10 mouse cellular contexts compared by ENCODE assay signal in genomic region chr3:105699241-105699933, GRCm38 (mm10). TPM values are rescaled to one million over a fixed set of nuclear protein-coding genes. Genes with fewer than 3 reads are reported as not detected.
DNase-seq lines count a peak whose midpoint lies in the region; ATAC-seq and TF ChIP-seq lines count a peak whose summit lies in the region.
"Had no signal": no experiment of that assay in that cellular context is flagged by ENCODE, and none has a peak within 500 bp of the region (broad histone marks: within the 10 kb centered on the region; RNA-seq: fewer than 3 reads in every experiment).

No protein-coding gene starts in this region.

- 74% methylated on average over 3 of the region's 3 CpGs for WGBS in bone marrow, adult 2 months
- whole genome bisulfite sequencing in midbrain, postnatal 0 days: 64% methylated on average over 3 of the region's 3 CpGs

- peaks cover 10% of the 10 kb centered on the region for H3K27me3 ChIP-seq in midbrain, postnatal 0 days (ENCODE audit: insufficient read depth, low read length)

- H3K9ac ChIP-seq in midbrain, postnatal 0 days (replicated peaks; ENCODE audit: low read length, poor library complexity, severe bottlenecking): no peak overlapping the region

- H3K4me3 ChIP-seq in bone marrow, adult 2 months (replicated peaks; ENCODE audit: control insufficient read depth, low read depth, low read length): no peak overlapping the region
- no peak overlapping the region for H3K4me3 ChIP-seq in midbrain, postnatal 0 days (ENCODE audit: low read depth, low read length)

- H3K9me3 ChIP-seq in midbrain, postnatal 0 days (ENCODE audit: low read length): no peaks in the 10 kb centered on the region

- DNase-seq in liver: peak; percentile 86
- DNase-seq in left cerebral cortex, adult 9 months (ENCODE audit: low spot score in 2 of 2): no peak
- DNase-seq in kidney, adult 8-10 months: no peak
- no peak for DNase-seq in midbrain, postnatal 0 days (ENCODE audit: low spot score)
- DNase-seq: adrenal gland, postnatal 10 days; midbrain, embryonic 14.5 days had no signal

- H3K36me3 ChIP-seq in midbrain, postnatal 0 days (ENCODE audit: insufficient read depth, low read length): no peaks in the 10 kb centered on the region

- no peaks in the 10 kb centered on the region; the same call in 1 of the 2 replicates for H3K4me1 ChIP-seq in bone marrow, adult 2 months (ENCODE audit: control insufficient read depth, insufficient read depth, low read length)
- peaks cover 12% of the 10 kb centered on the region; the same call in 1 of the 2 replicates for H3K4me1 ChIP-seq in midbrain, postnatal 0 days (ENCODE audit: insufficient read depth, low read length)

- H3K27ac ChIP-seq in bone marrow, adult 2 months (ENCODE audit: control insufficient read depth, insufficient read depth, low read depth, low read length, poor library complexity): peak overlapping the region; percentile 23; the same call in 1 of the 2 replicates
- no peak overlapping the region for H3K27ac ChIP-seq in midbrain, postnatal 0 days (ENCODE audit: low read depth, low read length)
- H3K27ac ChIP-seq: kidney, postnatal 0 days had no signal

- peak; percentile 57 for ATAC-seq in common myeloid progenitor, adult 5-6 weeks (replicated peaks; ENCODE audit: low read depth, poor library complexity, severe bottlenecking)
- peak; percentile 82 for ATAC-seq in megakaryocyte progenitor cell, adult 5-6 weeks (replicated peaks; ENCODE audit: poor library complexity)
- no peak for ATAC-seq in midbrain, postnatal 0 days (ENCODE audit: low FRiP score)

- no peak overlapping the region for H3K4me2 ChIP-seq in midbrain, postnatal 0 days (ENCODE audit: low read depth, low read length, poor library complexity, severe bottlenecking)

- no peak for TF ChIP-seq POLR2A in bone marrow, adult 2 months (IDR thresholded peaks at IDR 0.05; ENCODE audit: borderline replicate concordance, control insufficient read depth, low read depth, low read length)

- no peak for TF ChIP-seq CTCF in bone marrow, adult 2 months (IDR thresholded peaks at IDR 0.05; ENCODE audit: control insufficient read depth, insufficient read depth, low read length)
- TF ChIP-seq CTCF in midbrain, postnatal 0 days (IDR thresholded peaks at IDR 0.05): no peak

RNA-seq across cellular contexts. Expression of gene Inka2, which starts 5.0 kb away (rescaled TPM):
- 1.5 TPM in 1 of 2 replicates, not detected in the other for polyA plus RNA-seq in bone marrow, adult 2 months (2011; ENCODE audit: insufficient read depth, insufficient read length, low replicate concordance, missing spikeins)
- total RNA-seq in common myeloid progenitor, adult 5-6 weeks (2017): 0.55 TPM in 1 of 2 replicates, not detected in the other
- total RNA-seq in megakaryocyte progenitor cell, adult 5-6 weeks (2015): 0.05 TPM in 1 of 2 replicates, not detected in the other
- 0.17 TPM in 1 of 2 replicates, not detected in the other for total RNA-seq in megakaryocyte progenitor cell, adult 5-6 weeks (2017)
- total RNA-seq in midbrain, postnatal 0 days (2014; rRNA removed): 7.2 and 7.7 TPM in 2 replicates
- 3.3 and 3.7 TPM in 2 replicates for polyA plus RNA-seq in midbrain, postnatal 0 days (2015; fragmentation: Nextera tagmentation; extraction: Ambion mirVana)

RNA-seq across cellular contexts. Expression of gene Ddx20, which starts 12.0 kb away (rescaled TPM):
- polyA plus RNA-seq in bone marrow, adult 2 months (2011; ENCODE audit: insufficient read depth, insufficient read length, low replicate concordance, missing spikeins): 16.9 and 20.5 TPM in 2 replicates
- 42.8 and 61.7 TPM in 2 replicates for total RNA-seq in common myeloid progenitor, adult 5-6 weeks (2017)
- total RNA-seq in megakaryocyte progenitor cell, adult 5-6 weeks (2015): 23.4 and 30.4 TPM in 2 replicates
- total RNA-seq in megakaryocyte progenitor cell, adult 5-6 weeks (2017): 51.9 and 57.7 TPM in 2 replicates
- 23.0 and 28.7 TPM in 2 replicates for total RNA-seq in midbrain, postnatal 0 days (2014; rRNA removed)
- polyA plus RNA-seq in midbrain, postnatal 0 days (2015; fragmentation: Nextera tagmentation; extraction: Ambion mirVana): 16.5 TPM in 2 replicates
